ENCODE assay signal across 8 mouse cellular contexts in genomic region chr2:13398955-13399354, GRCm38 (mm10).
A peak's percentile ranks its signal among the peaks of the same experiment; 100 is the strongest.
DNase-seq lines count a peak whose midpoint lies in the region; ATAC-seq and TF ChIP-seq lines count a peak whose summit lies in the region.

No protein-coding gene starts in this region.

- no peaks in the 10 kb centered on the region for H3K9me3 ChIP-seq in embryonic facial prominence, embryonic 11.5 days (replicated peaks; ENCODE audit: control insufficient read depth, low read length)
- H3K9me3 ChIP-seq in heart, postnatal 0 days (replicated peaks; ENCODE audit: control insufficient read depth, low read length): no peaks in the 10 kb centered on the region
- H3K9me3 ChIP-seq in lung, postnatal 0 days (ENCODE audit: low read length): no peaks in the 10 kb centered on the region

- ATAC-seq in embryonic facial prominence, embryonic 11.5 days (replicated peaks; ENCODE audit: insufficient number of reproducible peaks, low FRiP score, low TSS enrichment, low read depth): peak; percentile 87
- peak; percentile 73 for ATAC-seq in heart, postnatal 0 days (ENCODE audit: insufficient read depth, low read depth)
- ATAC-seq in lung, postnatal 0 days: peak; percentile 81

- no peak overlapping the region for H3K4me3 ChIP-seq in embryonic facial prominence, embryonic 11.5 days (ENCODE audit: low read depth, low read length)
- no peak overlapping the region for H3K4me3 ChIP-seq in heart, postnatal 0 days (ENCODE audit: low read depth, low read length)
- no peak overlapping the region for H3K4me3 ChIP-seq in lung, postnatal 0 days (ENCODE audit: low read depth, low read length)

- 12% methylated on average over 2 of the region's 2 CpGs for WGBS in embryonic facial prominence, embryonic 11.5 days
- 7% methylated on average over 2 of the region's 2 CpGs for WGBS in heart, postnatal 0 days
- WGBS in lung, postnatal 0 days: 3% methylated on average over 2 of the region's 2 CpGs

- TF ChIP-seq EP300 in heart, postnatal 0 days (IDR thresholded peaks at IDR 0.05; ENCODE audit: low read depth): no peak
- 0 out of 2 replicates have a peak, but pooled peaks have one; percentile 22 for TF ChIP-seq EP300 in lung, postnatal 0 days (IDR thresholded peaks at IDR 0.05)

- H3K27me3 ChIP-seq in embryonic facial prominence, embryonic 11.5 days (ENCODE audit: control insufficient read depth, insufficient read depth, low read length): no peaks in the 10 kb centered on the region
- H3K27me3 ChIP-seq in heart, postnatal 0 days (ENCODE audit: control insufficient read depth, insufficient read depth, low read length): no peaks in the 10 kb centered on the region
- H3K27me3 ChIP-seq in lung, postnatal 0 days (replicated peaks; ENCODE audit: insufficient read depth, low read length): no peaks in the 10 kb centered on the region

- no peak overlapping the region for H3K27ac ChIP-seq in embryonic facial prominence, embryonic 11.5 days (replicated peaks; ENCODE audit: low read depth, low read length)
- peak overlapping the region; percentile 79 for H3K27ac ChIP-seq in heart, postnatal 0 days (ENCODE audit: low read depth)
- H3K27ac ChIP-seq in lung, postnatal 0 days (ENCODE audit: low read length): peak overlapping the region; percentile 77

- peak; percentile 40 for DNase-seq in 3T3-L1 (ENCODE audit: low read depth, low spot score)
- DNase-seq in adrenal gland, adult 18-20 months (ENCODE audit: low spot score in 2 of 2): peak; percentile 19 to 44
- DNase-seq in embryonic facial prominence, embryonic 11.5 days (ENCODE audit: low spot score): peak; percentile 51
- DNase-seq in heart, postnatal 0 days (ENCODE audit: low spot score): peak; percentile 78
- DNase-seq in lung, postnatal 0 days (ENCODE audit: low spot score): peak; percentile 90
- DNase-seq in skeletal muscle tissue, adult 2 months (ENCODE audit: low read depth, low spot score): peak; percentile 50
- DNase-seq in frontal cortex, postnatal 36 days (ENCODE audit: low spot score in 2 of 2): no peak
- DNase-seq in natural killer cell, adult 2 months (ENCODE audit: low spot score in 2 of 2): no peak

- H3K4me2 ChIP-seq in embryonic facial prominence, embryonic 11.5 days (ENCODE audit: low read depth, low read length): no peak overlapping the region
- H3K4me2 ChIP-seq in heart, postnatal 0 days (ENCODE audit: low read depth, low read length): no peak overlapping the region
- no peak overlapping the region for H3K4me2 ChIP-seq in lung, postnatal 0 days (replicated peaks; ENCODE audit: low read depth, low read length)

- no peaks in the 10 kb centered on the region for H3K36me3 ChIP-seq in embryonic facial prominence, embryonic 11.5 days (replicated peaks; ENCODE audit: control insufficient read depth, insufficient read depth, low read depth, low read length)
- no peaks in the 10 kb centered on the region for H3K36me3 ChIP-seq in heart, postnatal 0 days (replicated peaks; ENCODE audit: control insufficient read depth, insufficient read depth, low read length)
- H3K36me3 ChIP-seq in lung, postnatal 0 days (ENCODE audit: insufficient read depth, low read length): no peaks in the 10 kb centered on the region

- H3K4me1 ChIP-seq in embryonic facial prominence, embryonic 11.5 days (ENCODE audit: control insufficient read depth, insufficient read depth, low read length): no peaks in the 10 kb centered on the region
- H3K4me1 ChIP-seq in heart, postnatal 0 days (ENCODE audit: control insufficient read depth, insufficient read depth): peaks cover 11% of the 10 kb centered on the region; the same call in 1 of the 2 replicates
- H3K4me1 ChIP-seq in lung, postnatal 0 days (ENCODE audit: insufficient read depth, low read depth, low read length): peaks cover 3% of the 10 kb centered on the region; the same call in 1 of the 2 replicates

- TF ChIP-seq CTCF in heart, postnatal 0 days (IDR thresholded peaks at IDR 0.05; ENCODE audit: low read depth): no peak
- peak; percentile 16; the same call in 1 of the 2 replicates for TF ChIP-seq CTCF in lung, postnatal 0 days (IDR thresholded peaks at IDR 0.05)

- no peak overlapping the region for H3K9ac ChIP-seq in embryonic facial prominence, embryonic 11.5 days (replicated peaks; ENCODE audit: low read length)
- no peak overlapping the region for H3K9ac ChIP-seq in heart, postnatal 0 days (replicated peaks; ENCODE audit: low read depth, low read length)
- H3K9ac ChIP-seq in lung, postnatal 0 days (replicated peaks; ENCODE audit: low read depth): no peak overlapping the region

Comparison
In these comparisons a context has a peak if more than half of its experiments do, and no peak if none do; other contexts are left out.
1. DNase-seq: peak in 3T3-L1 (single experiment), adrenal gland, adult 18-20 months (2 of 2), embryonic facial prominence, embryonic 11.5 days (single experiment), heart, postnatal 0 days (single experiment), lung, postnatal 0 days (single experiment) and skeletal muscle tissue, adult 2 months (single experiment); none in frontal cortex, postnatal 36 days (0 of 2) and natural killer cell, adult 2 months (0 of 2).
2. Peak in every context shown above with its lines, with median percentiles within 50 percentile points of each other: ATAC-seq.